Mouse (Mus musculus): ENCODE measurements at regions not wholly inside any gene's neighbourhood (a gene's known extent, or its start where the extent isn't known, plus 50 kb on each side); places are given as distances from the start of the nearest gene placed in this dataset.

DNA sequence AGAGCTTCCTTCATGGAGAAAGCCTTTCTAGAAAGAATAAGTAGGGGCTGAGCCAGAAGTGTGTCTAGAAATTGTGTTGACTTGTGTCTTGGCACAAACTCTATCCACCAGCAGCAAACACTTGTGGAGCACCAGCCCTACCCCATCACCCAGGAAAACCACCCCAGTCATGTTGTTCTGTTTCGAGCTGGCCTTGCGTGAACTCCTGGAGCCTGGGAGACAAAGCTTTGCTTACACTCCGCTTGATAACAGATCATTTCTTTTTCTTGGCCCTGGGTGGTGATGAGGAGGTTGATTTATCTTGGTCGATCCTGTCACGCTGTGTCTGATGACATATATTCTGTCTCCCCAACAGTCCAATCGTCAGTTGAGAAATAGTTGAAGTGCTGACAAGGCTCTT is 55.0 kb upstream of the Gm7361 start:
- TF ChIP-seq CTCF (IDR thresholded peaks at IDR 0.05; ENCODE audit: extremely low read depth, insufficient read depth, low read length) (no peak), POLR2A (IDR thresholded peaks at IDR 0.05; ENCODE audit: extremely low read depth, insufficient read depth, low read length) (no peak)

Measured in cortical plate, adult 2 months (tissue).